Mouse (Mus musculus): ENCODE measurements around the gene Pgbd5. TPM values are rescaled to one million over a fixed set of nuclear protein-coding genes. Genes with fewer than 3 reads are reported as not detected.

Pgbd5 gene
- total RNA-seq, 4 experiments from 2014 or later, result 0.41 to 0.66 (median 0.59) TPM

DNA sequence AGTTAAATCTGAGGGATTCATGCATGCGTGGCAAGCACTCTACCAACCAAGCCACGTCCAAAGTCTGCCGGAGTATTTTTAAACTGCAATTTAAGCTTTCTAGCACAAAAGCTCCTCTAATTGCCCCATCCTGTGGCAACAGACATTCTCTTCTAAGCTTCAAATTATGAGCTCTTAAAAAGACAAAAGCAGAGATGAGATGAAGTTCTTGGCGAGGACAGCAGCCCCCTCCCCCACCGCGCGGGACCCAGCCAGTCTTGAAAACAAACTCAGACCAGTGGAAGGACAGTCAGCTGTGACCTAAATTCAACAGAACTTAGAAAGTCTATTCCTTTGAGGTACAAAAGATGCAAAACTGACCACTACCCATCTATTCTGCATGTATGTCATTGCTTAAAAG is 48.3 kb downstream of the Pgbd5 start:
- no peak for DNase-seq (ENCODE audit: low spot score)

DNA sequence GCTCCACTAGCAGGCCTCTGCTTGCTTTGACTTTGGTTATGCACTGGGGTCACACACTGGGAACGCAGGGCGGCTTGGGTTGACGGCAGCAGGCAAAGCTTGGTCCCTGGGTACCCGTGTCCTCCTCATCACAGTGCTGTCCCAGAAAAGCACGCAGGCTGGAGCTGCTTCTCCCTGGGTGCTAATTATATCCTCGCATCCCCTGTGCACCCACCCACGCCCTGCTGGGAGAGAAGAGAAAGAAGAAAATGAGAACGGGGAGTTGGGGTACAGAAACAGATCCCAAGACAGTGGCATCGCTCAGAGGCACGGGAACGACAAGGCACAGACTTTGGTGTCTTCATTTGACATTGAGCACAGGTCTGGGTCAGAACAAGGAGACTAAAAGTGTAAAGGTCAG is 50.0 kb downstream of the Pgbd5 start:
- no peak for DNase-seq (ENCODE audit: low spot score)

DNA sequence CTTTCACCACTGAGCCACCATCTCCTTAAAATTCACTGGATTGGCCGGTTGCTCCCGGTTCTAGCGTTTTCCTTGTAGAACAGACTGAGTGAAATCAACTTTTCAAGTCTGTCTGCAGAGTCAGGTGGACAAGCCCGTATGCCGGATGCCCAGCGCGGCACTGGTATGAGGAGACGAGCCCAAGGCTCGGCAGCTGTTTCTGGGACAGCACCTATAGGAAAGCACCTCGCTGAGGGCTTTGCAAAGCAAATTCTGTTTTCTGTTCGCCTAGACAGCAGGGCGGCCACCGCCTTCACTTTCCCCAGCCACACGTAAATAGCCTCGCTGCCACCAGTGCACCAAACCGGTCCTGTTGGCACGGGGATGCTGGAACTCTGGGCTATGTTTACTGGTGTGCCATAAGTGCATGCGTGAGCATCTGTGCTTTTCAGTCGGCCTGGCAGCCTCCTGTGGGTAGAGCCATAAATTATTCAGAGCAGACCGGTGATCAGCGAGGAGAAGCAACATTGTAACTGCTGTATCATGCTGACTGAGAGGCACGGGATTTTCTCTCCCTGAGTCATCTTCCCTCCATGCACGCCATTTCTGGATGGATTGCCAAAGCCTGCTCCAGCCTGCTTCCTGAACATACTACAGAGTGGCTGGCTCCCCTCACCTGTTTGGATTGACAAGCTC is 53.1 kb downstream of the Pgbd5 start:
- DNase-seq (ENCODE audit: low spot score), result no peak

DNA sequence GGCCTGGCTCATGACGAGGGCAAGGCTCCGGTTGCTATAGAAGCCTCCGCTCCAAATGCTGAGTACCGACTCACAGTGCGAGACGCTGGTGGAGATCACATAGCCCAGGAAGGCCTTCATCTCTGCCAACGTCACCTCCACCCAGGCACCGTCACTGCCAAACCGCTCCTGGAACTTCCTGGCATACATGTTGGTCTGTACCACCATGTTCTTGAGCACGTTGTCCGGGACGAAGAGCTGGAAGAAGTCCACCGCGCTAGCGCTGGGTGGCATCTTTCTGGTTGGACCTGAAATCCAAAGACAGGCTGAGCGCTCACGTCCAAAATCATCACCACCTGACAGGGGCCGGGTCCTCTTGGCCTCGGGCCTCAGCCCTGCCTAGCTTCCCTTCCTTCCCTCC is 55.1 kb downstream of the Pgbd5 start:
- DNase-seq (ENCODE audit: low spot score), result no peak

DNA sequence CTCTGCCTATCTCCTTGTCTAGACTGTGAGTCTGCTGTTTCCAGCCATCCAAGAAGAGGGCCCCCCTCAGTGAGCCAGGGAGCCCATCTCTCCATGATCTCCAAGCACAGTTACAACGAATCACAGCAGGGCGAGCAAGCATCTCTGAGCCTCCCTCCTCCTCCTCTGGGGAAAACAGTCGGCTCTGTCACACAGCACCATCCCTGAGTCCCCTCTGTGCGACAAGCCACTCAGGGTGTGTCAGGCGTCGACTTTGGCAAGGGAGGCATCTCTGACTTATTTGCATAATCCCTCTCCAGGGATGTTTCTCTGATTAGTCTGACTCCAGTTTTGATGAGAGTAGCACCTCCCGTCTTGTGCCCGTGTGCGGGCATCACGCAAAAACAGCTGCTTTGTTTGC is 57.2 kb downstream of the Pgbd5 start:
- no peak for DNase-seq (ENCODE audit: low spot score)

DNA sequence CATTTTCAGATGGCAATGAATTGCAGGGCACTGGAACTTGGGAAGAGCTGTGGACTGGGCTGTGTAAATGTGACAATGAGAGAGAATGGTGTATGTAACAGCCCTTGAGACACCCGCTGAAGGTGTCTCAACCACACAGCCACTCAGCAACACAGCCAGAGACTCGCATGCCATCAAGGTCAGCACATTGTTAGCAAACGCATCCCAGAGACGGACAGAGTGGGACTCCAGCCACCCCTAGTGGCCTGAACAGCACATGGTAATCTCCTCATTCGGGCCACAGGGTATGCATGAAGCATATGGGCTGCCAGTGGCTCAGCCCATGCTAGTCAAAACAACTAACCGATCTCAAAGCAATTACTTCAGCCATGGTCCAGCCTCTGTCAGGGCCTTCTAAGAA is 60.2 kb downstream of the Pgbd5 start:
- no peak for DNase-seq (ENCODE audit: low spot score)

DNA sequence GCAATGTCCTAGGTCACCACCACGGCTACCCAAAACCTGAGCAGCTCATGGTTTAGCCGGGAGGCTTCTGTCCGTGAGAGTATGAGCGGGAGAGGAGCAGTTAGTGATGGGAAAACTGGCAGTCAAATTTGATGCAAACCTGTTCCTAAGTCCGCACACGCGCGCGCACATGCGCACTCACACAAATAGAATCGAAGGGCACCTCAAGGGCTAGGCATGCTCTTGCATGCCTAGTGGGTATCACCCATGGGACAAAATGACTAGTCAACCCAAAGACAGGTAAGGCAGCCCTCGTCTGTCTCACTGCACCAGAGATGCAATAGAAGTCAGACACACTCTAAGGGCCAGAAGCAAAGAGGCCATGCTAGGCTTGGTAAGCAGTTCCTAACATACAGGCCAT is 63.1 kb downstream of the Pgbd5 start:
- no peak for DNase-seq (ENCODE audit: low spot score)

DNA sequence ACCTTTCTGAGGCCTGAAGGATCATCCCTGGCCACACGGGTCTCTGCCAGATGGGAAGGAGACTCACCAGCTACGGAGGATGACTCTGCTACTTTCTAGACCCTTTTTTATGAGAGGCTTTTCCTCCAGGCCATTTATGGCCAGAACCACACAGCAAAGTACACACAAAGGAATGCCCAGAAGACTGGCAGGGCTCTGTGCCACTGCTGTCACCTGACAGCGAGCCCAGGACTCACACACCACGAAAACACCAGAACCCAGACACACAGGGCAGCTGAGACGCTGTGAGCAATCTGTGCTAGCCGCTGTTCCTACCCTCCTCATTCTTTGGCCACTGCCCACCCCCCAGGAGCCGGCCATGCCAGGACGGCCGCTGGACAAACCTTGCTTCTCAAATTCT is 63.7 kb downstream of the Pgbd5 start:
- no peak for DNase-seq (ENCODE audit: low spot score)

DNA sequence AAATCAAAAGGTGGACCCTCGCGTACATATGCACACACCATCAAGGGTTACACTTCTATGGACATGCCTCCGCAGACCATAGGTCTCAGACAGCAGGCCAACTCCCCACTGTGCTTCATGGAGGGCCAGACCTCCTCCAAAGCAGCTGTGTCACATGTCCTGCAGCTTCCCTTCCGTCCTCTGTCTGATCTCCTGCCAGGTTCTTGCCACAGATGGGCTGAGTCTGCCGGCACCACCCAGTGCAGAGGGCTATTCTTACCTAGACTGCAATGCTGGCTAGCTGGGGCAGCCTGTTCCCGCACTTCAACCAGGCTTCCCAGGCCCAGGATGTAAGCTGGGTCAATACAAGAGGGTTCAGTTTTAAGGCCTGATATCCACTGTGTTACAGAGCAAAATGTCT is 64.3 kb downstream of the Pgbd5 start:
- no peak for DNase-seq (ENCODE audit: low spot score)

DNA sequence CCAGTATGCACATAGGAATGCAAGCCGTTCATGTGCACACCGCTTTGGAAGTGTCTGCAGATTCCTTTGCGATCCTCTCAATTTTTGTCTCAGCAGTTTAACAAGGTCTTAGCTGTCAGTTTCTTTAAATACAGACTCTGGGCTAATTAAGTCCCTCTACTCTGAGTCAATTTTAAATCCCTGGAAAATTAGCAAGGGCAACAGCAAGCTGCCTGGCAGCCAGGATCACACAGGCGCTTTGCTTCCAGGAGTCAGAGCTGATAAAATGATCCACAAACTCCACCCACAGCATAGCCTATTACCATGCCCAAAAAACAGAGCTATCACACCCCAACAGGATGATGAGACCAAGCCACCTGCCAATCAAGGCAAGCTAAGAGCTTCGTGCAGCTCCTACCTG is 65.7 kb downstream of the Pgbd5 start:
- no peak for DNase-seq (ENCODE audit: low spot score)

DNA sequence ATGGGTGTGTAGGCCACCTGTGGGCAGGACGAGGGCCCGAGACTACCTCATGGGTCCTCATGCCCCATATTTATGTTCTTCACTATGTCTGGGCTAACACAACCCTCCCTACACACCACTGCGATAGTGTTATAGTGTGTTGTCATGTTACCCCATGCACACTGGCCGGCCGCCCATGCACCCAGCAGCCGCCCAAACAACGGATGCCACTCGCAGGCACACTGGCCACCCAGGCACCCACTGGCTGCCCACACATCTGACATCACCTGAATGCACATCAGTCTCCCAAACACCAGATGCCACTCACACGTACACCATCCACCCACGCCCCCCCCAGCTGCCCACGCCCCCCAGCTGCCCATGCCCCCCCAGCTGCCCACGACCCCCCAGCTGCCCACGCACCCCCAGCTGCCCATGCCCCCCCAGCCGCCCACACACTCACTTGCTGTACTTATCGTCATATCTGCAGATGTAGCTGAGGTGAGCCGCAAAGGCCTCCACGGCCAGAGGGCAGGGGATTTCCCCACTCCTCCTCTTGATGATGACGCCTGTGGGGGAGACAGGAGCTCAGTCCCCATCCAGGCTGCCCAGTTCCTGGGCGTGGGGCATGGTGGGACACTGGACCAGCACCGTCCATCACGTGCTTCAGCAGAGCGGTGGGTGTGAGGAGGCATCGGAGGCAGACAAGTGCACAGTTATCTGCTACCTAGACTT is 67.9 kb downstream of the Pgbd5 start:
- no peak for DNase-seq (ENCODE audit: low spot score)

DNA sequence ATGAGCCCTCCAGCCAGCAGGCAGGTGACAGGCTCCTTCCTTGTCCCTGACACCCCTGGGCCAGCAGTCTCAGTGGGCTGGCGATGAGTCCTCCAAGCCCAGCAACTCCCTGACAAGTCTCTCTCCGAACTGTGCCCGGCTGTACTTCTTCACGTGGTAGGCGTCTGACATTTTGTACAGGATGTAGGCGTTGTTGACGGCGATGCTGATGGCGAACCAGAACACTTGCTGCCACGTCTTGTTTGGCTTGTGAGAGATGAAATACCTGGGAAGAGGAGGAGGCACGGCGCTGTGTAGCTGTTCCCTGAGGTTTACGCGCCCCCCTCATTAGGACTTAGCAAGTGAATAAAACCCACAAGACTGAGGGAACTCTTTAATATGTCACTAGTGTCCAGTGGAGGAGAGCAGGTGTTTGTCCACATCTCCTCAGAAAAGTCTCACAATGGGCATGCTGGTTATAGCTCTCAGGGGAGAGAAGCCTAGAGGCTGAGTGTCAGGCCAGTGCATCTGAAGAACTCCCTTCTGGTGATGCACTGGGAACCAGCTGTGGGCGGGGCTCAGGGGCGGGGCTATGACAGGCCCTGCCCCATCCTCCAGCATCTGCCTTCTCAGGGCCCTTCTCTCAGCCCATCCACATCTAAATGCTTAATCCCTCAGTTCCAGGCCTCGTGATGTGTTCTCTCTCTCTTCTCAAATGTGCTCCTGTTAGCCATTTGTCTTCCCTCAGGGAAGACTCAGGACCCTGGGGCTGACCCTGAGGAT is 68.9 kb downstream of the Pgbd5 start:
- DNase-seq (ENCODE audit: low spot score), result no peak

DNA sequence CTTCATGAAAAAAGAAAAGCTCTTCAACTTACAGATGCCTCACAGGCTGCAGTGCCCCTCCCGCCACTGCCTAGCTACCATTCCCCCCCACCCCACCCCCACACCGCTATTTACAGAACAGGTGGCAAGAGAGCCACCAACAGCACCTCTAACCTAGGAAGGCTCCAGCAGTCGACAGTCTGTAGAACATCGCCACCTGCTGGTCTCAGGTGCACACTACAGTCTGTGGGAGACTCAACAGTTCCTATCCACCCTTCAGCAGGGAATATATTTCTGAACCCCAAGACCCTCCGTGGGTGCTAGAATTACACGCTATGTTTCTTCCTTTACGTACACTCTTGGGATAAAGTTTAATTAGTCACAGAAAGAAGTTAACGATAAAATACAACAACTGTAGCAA is 71.2 kb downstream of the Pgbd5 start:
- DNase-seq (ENCODE audit: low spot score), result peak; percentile 26

DNA sequence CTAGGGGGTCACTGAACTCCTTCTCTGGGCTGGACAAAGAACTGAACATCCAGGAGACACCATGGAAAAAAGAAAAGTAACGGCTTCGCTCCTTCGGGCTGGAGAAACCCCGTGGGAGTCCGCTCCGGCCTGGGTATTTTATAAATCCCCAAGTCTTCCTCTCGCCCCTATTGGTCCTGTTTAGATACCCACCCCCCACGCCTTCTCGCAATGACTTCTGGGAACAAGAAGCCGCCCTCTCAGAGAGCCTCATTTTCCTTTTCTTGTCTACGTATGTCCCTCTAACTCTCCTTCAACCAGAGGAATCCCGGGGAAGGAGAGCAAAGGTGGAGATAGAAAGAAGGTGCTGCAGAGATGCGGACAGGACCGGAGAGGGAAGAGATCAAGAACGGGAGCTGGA is 76.1 kb downstream of the Pgbd5 start:
- DNase-seq (ENCODE audit: low spot score), result no peak

DNA sequence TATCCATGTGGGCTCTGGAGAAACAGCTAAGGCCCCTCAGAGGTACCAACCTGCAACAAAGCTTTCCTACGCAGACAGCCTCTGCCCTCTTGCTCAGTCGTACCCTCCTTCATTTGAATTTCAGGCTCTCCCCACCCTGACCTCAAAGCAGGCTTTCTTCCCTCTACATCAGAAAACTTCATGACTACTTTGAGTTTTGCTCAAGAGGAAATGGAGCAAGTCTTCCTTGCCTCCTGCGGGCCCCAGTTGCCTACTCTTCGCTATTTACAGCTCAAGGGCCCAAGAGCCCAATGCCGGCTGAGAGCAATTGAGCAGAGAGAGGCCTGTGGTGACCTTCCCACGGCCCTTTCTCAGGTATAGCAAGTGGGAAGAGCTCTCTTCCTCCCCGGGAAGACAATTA is 76.9 kb downstream of the Pgbd5 start:
- no peak for DNase-seq (ENCODE audit: low spot score)

DNA sequence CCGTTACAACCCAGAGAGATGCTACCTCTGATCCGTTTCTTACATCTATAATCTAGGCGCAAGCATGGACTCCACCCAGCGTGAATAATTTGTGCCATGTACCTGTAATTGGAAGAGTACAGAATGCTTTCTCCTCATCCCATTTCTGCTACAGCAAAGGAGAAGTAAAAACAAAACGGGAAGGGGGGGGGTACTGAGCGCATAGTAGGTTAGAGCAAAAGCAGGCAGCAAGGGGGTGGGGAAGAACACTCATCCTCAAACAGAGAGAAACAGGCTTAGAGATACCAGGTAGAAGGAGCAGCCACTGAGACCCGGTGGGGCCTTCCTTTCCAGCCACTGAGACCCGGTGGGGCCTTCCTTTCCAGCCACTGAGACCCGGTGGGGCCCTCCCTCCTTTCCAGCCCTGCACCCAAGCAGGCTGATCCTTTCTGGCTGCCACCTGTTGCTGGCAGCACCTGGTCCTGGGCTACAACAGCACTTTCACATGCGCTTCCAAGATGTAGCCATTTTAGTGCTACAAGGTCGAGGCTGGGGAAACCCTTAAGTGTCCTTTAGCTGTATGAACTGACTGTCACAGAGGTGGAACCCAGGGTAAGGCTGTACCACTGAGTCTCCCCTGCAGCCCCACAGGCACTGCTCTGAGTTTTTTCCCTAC is 77.6 kb downstream of the Pgbd5 start:
- DNase-seq (ENCODE audit: low spot score), result no peak

DNA sequence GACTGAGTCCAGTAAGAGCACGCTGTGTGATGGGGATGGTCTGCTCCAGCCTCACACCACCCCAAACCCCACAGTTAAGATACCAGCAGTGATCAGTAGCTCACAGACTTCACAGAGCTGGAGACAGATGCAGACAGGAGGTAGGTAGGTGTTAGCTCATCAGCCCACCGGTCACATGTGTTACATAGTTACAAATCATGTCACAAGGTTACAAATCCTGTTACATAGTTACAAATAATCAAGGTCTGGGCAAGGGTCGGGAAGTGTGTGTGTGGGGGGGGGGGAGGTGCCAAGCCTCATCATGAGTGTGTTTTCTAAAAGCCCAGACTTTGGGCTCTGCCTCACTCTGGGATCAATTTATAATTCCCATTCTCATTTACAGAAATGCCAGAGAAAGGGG is 78.5 kb downstream of the Pgbd5 start:
- DNase-seq (ENCODE audit: low spot score), result no peak

DNA sequence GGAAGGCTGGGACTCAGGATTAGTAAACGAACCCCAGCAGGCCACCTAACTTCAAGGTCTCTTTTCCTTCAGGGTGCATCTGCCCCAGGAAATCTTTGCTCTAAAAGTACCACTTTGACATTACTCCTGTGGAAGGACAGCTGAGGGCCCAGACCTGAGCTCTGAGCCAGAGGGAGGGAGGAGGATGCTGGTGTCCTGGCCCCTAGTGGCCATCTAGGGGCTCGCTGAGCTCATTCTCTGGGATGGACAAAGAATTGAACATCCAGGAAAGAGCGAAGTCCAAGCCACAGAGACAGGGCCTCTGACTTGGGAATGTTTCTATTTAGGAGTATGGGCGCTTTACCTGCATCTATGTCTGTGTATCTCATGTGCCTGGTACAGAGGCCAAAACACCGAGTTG is 87.8 kb downstream of the Pgbd5 start:
- DNase-seq (ENCODE audit: low spot score), result no peak

DNA sequence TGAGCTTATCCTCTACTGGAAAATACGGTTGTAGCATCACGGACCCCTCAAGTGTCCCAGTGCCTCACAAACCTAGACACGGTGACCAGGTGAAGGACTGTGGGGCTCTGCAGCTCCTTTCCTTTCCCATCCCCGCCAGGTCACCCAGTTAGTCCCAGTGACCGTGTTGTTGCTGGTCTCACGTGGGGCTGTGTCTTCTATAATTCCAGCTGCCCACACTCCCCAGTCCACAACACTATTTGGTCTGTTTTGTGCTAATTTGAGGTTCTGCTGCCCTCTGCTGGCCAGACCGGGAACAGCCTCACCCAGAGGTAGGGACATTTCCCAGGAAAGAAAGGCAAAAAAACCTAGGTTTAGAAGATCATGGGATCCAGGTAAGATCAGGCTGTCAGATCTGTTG is 89.8 kb downstream of the Pgbd5 start:
- peak; percentile 81 for DNase-seq (ENCODE audit: low spot score)

DNA sequence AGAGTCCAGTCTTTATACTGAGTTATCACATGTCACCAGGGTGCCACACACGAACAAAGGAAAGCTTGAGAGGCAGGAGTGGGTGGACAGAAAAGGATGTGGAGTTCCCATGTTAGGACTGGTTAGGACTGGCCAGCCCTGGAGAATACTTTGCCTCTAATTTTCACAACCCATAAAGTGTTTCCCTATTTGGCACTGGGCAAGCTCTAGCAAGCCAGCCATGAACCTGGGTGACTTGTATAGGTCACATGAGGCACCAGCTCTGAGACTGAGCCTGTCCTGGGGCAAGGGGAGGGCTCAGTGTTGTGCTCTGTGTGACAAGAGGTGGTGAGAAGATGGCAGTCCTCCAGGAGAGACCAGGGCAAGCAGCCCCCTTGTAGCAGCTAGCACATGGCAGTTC is 91.4 kb downstream of the Pgbd5 start:
- no peak for DNase-seq (ENCODE audit: low spot score)

DNA sequence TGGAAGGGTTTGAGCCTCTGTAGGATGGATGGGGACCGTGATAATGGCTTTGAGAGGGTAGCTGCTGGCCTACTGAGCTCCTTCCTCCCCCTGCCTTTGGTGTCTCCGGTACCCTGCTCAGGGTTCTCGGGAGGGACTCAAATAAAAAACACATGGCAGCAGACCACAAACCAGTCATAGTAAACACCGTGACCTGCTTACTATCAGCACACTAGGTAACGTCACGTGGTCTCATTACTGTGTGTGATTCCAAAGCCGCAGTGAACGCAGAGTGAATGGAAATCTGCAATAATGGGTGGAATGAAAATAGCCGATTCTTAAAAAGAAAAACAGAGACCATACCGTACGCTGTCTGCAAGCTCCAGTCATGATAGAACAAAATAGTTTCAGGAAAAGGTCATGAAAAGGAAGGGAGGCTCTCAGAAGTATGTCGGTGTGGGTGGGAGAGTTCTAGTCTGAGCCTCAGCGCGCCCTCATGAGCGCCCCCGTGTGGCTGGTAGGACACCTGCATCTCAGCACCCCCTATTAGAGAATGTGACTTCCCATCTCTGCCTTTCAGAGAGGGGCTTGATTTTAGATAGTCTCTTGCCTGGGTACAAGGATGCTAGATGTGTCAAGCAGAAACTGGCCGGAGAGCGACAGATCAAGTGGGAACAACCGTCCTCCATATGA is 92.5 kb downstream of the Pgbd5 start:
- peak; percentile 54 for DNase-seq (ENCODE audit: low spot score)

DNA sequence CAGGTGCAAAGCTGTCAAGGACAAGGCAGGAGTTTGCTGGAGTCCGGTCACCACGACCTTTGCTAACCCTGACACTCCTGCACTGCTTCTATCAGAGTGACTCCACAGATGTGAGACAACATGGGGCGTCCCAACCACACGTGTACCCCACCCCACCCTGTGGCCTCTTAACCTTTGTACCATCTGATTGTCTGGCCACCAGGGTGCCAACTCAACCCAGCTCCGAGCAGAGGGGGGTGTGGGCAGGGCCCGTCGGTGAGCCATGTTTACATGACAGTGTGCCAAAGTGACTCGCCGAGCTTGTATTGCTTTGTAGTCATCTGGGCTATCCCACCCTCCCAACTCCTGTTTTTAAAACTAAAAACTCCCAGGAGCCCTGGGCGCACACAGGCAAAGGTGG is 94.4 kb downstream of the Pgbd5 start:
- DNase-seq (ENCODE audit: low spot score), result no peak
